Mouse (Mus musculus) neural tube, embryonic 15.5 days (tissue): ENCODE measurements around the gene Gclm. TPM values are rescaled to one million over a fixed set of nuclear protein-coding genes. Genes with fewer than 3 reads are reported as not detected.
"Not testable (repeated sequence)": the region's sequence is repeated elsewhere in the genome, so short reads cannot be mapped to it uniquely, and the experiment has no call there.

Experiments
- ATAC-seq: fragments of 200-750 bp; cut with Nextera tagmentation; 2 replicates; pipeline ENCODE4 v1.8.0; 2017; ENCODE audit warnings: mild to moderate bottlenecking, moderate TSS enrichment, moderate library complexity; ENCODE audit not compliant: low FRiP score
- H3K27ac ChIP-seq: fragments of 300-500 bp; sonication (generic); replicated peaks from 2 replicates; pipeline ENCODE4 v1.5.1; 2015; ENCODE audit warnings: mild to moderate bottlenecking, inconsistent platforms
- H3K27me3 ChIP-seq: fragments of 300-500 bp; sonication (generic); replicated peaks from 2 replicates; pipeline ENCODE4 v1.6.1; 2015; ENCODE audit warnings: inconsistent platforms
- H3K36me3 ChIP-seq: fragments of 300-500 bp; sonication (generic); 2 replicates; pipeline ENCODE4 v1.6.1; 2015; ENCODE audit warnings: inconsistent platforms
- H3K4me1 ChIP-seq: fragments of 300-500 bp; sonication (generic); 2 replicates; pipeline ENCODE4 v1.6.1; 2015; ENCODE audit warnings: inconsistent platforms
- H3K4me2 ChIP-seq: fragments of 300-500 bp; sonication (generic); 2 replicates; pipeline ENCODE4 v1.6.1; 2015; ENCODE audit warnings: inconsistent platforms, mild to moderate bottlenecking, moderate library complexity
- H3K4me3 ChIP-seq: fragments of 300-500 bp; sonication (generic); replicated peaks from 2 replicates; pipeline ENCODE4 v1.5.1; 2015; ENCODE audit warnings: mild to moderate bottlenecking, inconsistent platforms
- H3K9ac ChIP-seq: fragments of 300-500 bp; sonication (generic); replicated peaks from 2 replicates; pipeline ENCODE4 v1.6.1; 2015; ENCODE audit warnings: mild to moderate bottlenecking, inconsistent platforms
- H3K9me3 ChIP-seq: fragments of 300-500 bp; sonication (generic); replicated peaks from 2 replicates; pipeline ENCODE4 v1.6.1; 2016; ENCODE audit warnings: inconsistent platforms
- WGBS: fragments of 180-500 bp; shearing (Covaris S2); methylation state at CpG from one replicate; pipeline ENCODE4 v1.1.7; 2015; ENCODE audit warnings: mixed read lengths; 5-methylcytosine and 5-hydroxymethylcytosine counted together
- polyA plus RNA-seq: library from polyadenylated mRNA; unstranded; fragments of >200 nt; fragmentation: Nextera tagmentation; extraction: Ambion mirVana; gene quantifications from 2 replicates; pipeline ENCODE4 v1.2.1, GENCODE M21; 2015

The Gclm gene
- polyA plus RNA-seq, 1 experiment from 2014 or later = 50.0 TPM

DNA sequence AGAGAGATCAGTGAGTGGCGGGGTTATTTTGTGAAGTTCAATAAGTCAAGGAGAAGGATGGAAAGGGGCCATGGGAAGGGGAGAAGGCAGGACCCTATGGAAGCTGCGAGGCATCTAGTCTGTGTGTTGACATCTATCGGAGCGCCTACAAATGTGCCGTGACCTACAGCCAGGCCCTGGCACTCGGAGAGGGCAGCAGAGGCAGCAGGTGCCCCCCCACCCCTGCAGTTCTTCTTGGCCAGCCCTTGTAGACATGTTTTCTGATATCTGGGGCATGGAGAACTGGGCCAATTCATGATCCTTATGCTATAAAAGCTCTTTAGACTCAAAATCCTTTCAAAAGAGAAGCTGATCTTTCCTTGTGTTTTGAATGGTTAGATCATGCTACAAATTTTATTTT lies 37.6 kb upstream of the Gclm start:
- 85% methylated on average over 6 of the region's 6 CpGs for WGBS
- Histone ChIP-seq H3K36me3 (no peaks in the 10 kb centered on the region), H3K9me3 (no peaks in the 10 kb centered on the region), H3K4me1 (no peaks in the 10 kb centered on the region), H3K4me3 (no peak overlapping the region), H3K4me2 (no peak overlapping the region), H3K27me3 (no peaks in the 10 kb centered on the region), H3K9ac (no peak overlapping the region), H3K27ac (no peak overlapping the region)
- no peak for ATAC-seq

DNA sequence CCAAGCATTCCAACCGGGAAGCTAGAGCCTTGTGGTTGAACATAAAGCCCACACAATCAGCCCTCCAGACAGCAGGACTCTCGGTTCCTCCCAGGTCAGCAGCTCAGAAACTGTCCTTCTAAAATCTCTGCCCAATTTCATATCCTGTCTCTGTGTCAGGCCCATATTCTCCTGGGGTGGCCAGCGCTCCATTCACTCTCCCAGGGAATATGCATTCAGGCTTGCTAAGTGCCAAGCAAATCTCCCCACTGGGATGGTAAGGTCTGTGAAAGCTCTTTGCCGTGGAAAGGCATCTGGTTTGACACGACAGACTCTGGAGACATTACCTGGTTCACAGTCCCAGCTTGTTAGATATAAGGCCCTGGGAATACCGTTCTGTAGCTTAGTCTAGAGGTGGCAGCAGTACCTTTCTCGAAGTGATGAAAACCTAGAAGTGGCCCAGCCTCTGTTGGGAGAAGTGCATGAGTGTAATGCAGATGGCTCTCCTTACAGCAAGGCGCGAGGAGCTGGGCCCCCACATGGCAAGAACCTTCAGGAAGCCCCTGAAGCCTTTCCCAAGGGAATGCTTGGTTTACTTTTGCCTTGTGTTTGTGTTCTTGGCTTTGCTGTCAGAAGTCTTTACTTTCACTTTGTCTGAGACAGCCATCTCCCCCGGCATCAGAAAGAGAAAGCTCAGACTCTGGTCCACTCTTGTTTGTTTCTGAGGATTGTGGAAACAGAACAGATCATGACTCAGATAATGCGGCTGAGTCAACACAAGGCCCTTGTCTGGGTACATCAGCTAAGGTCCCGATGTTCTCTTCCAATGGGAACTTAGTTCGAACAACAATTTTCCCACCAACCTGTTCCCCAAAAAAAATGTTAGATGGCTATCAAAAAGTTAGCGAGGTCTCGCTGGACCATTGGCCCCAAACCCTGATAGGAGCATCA lies 36.8 kb upstream of the Gclm start:
- no peaks in the 10 kb centered on the region for H3K27me3 ChIP-seq
- H3K4me3 ChIP-seq = no peak overlapping the region
- no peaks in the 10 kb centered on the region for H3K9me3 ChIP-seq
- H3K4me2 ChIP-seq = no peak overlapping the region
- H3K27ac ChIP-seq = no peak overlapping the region
- ATAC-seq = no peak
- H3K36me3 ChIP-seq = no peaks in the 10 kb centered on the region
- 89% methylated on average over 15 of the region's 15 CpGs for WGBS
- H3K9ac ChIP-seq = no peak overlapping the region
- no peaks in the 10 kb centered on the region; the same call in 1 of the 2 replicates for H3K4me1 ChIP-seq

DNA sequence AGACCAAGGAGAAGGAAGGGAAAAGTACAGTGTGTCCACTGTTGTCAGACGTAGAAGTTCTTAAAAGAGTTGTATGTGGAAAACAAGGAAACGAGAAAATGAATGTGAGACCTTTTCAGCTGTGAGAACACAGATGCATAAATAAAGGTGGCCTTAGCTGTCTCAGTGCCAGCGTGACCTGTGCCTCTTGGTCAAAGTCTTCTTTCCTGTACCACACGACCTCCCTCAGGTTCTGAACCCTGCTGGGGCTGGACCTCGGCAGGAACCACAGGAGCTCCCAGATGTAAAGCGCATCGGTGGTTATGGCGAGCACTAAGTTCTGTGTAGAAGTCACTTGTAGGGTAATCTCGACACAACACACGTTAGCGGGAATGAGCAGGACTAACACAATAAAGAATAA lies 35.8 kb upstream of the Gclm start:
- H3K27me3 ChIP-seq = no peaks in the 10 kb centered on the region
- H3K36me3 ChIP-seq = no peaks in the 10 kb centered on the region
- no peak overlapping the region for H3K9ac ChIP-seq
- no peak overlapping the region for H3K27ac ChIP-seq
- no peak for ATAC-seq
- H3K4me1 ChIP-seq = no peaks in the 10 kb centered on the region; the same call in 1 of the 2 replicates
- H3K4me2 ChIP-seq = no peak overlapping the region
- no peak overlapping the region for H3K4me3 ChIP-seq
- H3K9me3 ChIP-seq = no peaks in the 10 kb centered on the region
- 90% methylated on average over 11 of the region's 11 CpGs for WGBS

DNA sequence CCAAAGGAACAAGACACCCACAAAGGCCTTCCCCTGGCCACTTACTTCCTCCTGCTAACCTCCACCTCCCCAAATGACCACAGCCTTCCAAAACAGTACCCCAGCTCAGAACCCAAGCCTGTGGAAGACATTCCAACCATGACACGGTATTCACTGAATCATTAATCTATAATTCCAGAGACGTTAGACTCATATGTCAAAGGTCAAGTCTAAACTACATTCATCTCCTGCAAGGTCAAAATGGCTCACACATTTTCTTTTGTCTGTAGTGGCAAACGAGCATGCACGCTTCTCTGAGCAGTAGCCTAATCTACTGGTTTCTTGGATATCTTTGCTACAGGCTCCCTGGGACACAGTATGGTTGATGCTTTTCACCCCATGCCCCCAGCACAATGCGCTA lies 34.9 kb upstream of the Gclm start:
- H3K9me3 ChIP-seq = no peaks in the 10 kb centered on the region
- no peak overlapping the region for H3K9ac ChIP-seq
- ATAC-seq = no peak
- H3K36me3 ChIP-seq = no peaks in the 10 kb centered on the region
- H3K4me2 ChIP-seq = no peak overlapping the region
- no peaks in the 10 kb centered on the region; the same call in 1 of the 2 replicates for H3K4me1 ChIP-seq
- no peak overlapping the region for H3K27ac ChIP-seq
- H3K4me3 ChIP-seq = no peak overlapping the region
- H3K27me3 ChIP-seq = no peaks in the 10 kb centered on the region
- WGBS = 47% methylated on average over 5 of the region's 5 CpGs

DNA sequence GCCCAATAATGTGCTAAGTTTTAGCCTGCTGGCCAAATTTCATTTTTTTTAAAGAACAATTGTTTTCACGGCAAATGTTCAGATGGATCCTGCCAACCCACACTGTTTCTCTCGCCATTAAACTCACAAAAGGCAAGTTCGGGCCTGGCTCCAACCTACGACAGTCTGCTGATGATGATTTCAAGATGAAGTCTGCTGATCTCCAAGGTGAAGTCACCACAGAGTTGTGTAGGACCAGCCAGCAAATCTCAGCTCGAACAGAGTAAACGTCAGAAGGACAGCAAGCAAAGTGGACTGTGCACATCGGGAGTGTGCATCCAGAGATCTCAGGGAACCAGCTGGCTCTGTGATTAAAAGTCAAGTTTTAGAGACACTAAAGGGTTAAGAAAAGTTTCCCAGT lies 34.5 kb upstream of the Gclm start:
- Histone ChIP-seq H3K27me3 (no peaks in the 10 kb centered on the region), H3K9me3 (no peaks in the 10 kb centered on the region), H3K9ac (no peak overlapping the region), H3K27ac (no peak overlapping the region), H3K4me1 (no peaks in the 10 kb centered on the region; the same call in 1 of the 2 replicates), H3K4me2 (no peak overlapping the region), H3K36me3 (no peaks in the 10 kb centered on the region), H3K4me3 (no peak overlapping the region)
- 79% methylated on average over 7 of the region's 7 CpGs for WGBS
- no peak for ATAC-seq

DNA sequence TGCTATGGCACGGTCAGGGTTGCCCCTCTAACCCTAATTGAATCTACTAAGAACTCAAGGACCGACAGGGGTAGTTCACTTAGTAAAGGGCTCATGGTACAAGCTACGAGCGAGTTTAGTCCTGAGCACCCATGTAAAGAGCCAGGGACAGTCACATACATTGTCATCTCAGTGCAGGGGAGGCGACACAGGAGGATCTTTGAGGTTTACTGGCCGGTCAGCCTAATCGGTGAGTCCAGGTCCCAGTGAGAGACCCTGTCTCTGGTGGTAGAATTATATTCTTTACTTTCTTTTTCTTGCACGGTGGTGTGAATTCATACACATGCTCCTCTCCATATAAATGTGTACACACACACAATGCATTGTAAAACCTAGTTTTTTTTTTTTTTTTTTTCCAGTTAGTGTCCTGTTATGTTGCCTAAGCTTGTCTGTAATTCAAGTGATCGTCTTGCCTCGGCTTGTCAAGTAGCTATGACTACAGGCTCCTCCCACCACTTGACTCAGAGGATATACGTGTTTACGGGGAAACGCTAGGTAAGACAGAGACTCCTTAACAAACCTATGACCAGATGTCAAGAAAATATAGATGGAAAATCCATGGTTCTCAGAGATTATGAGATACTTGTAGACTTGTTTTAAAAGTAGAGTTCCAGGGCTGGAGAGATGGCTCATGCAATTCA lies 33.8 kb upstream of the Gclm start:
- WGBS = 81% methylated on average over 13 of the region's 13 CpGs
- Histone ChIP-seq H3K4me2 (no peak overlapping the region), H3K36me3 (no peaks in the 10 kb centered on the region), H3K9me3 (no peaks in the 10 kb centered on the region), H3K9ac (no peak overlapping the region), H3K27ac (no peak overlapping the region), H3K4me1 (no peaks in the 10 kb centered on the region; the same call in 1 of the 2 replicates), H3K4me3 (no peak overlapping the region), H3K27me3 (no peaks in the 10 kb centered on the region)
- no peak for ATAC-seq

DNA sequence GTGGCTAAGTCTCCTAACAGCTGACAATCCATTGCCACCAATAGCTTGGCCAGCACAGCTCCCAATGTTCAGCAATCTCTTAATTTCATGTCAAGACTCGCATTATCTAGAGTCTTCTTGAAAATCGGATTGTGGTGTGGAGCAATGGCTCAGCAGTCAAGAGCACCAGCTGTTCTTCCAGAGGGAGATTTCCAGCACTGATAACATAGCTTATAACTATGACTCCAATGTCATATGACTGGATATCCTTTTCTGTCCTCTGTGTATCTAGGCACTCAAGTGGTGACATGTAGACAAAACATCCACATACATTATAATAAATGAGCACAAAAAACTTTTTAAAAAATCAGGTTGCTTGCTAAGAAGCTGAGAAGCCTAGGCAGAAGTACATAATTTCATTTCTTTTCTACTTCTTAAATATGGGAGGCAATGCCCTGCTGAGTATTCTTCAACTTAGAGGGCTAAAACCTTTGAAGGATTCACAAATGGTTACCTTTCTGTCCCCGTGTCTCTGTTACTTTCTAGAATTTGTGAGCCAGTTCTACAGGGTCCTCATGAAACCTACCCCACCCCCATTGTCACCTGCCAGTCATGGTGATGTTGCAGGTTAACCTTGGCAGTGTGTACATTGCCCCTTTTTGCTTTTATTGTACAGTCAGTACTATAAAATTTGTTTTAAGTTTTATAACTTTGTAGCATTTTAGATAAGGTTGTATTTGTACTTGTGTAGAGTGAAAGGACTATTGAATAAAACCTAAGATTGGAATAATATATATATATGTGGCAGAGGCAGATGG lies 23.9 kb upstream of the Gclm start:
- Histone ChIP-seq H3K4me3 (no peak overlapping the region), H3K9ac (no peak overlapping the region), H3K9me3 (no peaks in the 10 kb centered on the region), H3K4me1 (no peaks in the 10 kb centered on the region), H3K36me3 (no peaks in the 10 kb centered on the region), H3K27me3 (no peaks in the 10 kb centered on the region), H3K27ac (no peak overlapping the region), H3K4me2 (no peak overlapping the region)
- 92% methylated on average over 3 of the region's 3 CpGs for WGBS
- no peak for ATAC-seq

DNA sequence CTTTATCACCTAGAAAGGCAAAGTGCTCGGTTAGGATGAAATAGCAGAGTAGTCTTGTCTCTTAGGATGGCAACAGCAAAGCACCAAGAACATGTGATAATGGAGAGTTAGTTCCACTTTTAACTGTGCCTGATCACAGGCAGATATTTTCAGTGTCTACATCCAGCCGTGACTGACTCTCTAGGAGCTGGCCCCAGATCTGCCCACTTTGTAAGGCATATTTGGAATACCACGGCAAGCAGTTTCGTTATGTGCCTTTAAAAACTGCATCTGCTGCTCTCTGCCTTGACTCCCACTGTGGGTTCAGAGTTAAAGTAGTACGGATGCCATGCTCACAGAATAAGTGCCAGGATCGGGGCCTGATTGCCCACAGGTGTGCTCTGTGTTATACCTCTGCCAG lies 18.4 kb upstream of the Gclm start:
- ATAC-seq, H3K4me1 ChIP-seq: not testable (repeated sequence)

DNA sequence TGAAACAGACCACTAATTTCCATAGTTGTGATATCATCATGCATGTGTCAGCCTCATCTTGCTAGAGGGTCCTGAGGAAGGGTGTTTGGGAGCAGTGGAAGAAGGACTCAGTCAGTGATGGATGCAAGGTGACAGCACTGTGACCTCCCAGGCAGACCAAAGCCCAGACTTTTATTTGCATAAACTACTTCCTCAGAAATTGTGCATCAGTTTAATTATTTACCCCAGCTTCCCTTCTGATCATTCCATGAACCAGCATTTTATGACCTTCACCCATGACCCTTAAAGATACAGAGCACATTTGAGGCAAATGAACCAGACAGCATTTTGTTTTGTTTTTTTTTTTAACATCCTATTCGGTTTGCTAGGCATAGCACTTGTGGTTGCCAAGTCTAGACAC lies 9.6 kb upstream of the Gclm start:
- Histone ChIP-seq H3K4me1 (no peaks in the 10 kb centered on the region), H3K27ac (no peak overlapping the region), H3K9me3 (no peaks in the 10 kb centered on the region), H3K36me3 (no peaks in the 10 kb centered on the region), H3K9ac (no peak overlapping the region), H3K4me3 (no peak overlapping the region), H3K27me3 (no peaks in the 10 kb centered on the region), H3K4me2 (no peak overlapping the region)
- no peak for ATAC-seq
- WGBS = 46% methylated on average over 1 of the region's 1 CpGs

More for the DNA sequence above, 18.4 kb upstream of the Gclm start:
- WGBS = 77% methylated on average over 6 of the region's 6 CpGs
- H3K4me2 ChIP-seq, H3K27me3 ChIP-seq, H3K4me3 ChIP-seq, H3K36me3 ChIP-seq, H3K27ac ChIP-seq, H3K9ac ChIP-seq, H3K9me3 ChIP-seq: not testable (repeated sequence)

DNA sequence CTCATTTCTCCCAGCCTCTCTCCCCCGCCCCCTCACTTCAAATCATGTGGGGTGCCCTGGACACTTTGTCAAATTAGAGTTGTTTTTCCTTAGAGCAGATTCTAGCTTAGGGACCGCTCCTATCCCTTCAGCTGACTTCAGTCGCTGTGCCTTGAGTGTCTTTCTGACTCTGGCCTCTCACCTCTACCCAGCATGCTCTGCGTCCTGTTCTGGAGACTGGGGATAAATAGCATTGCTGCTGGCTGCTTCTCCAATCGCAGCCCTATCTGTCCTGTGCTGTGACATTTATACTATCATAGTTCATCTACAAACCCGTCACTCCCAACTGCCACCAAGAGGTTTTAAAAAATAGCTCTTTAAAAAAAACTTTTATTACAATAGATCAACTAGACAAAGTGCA lies 2.5 kb upstream of the Gclm start:
- no peak for ATAC-seq
- Histone ChIP-seq H3K36me3 (no peaks in the 10 kb centered on the region), H3K4me3 (no peak overlapping the region), H3K4me1 (peaks cover 21% of the 10 kb centered on the region), H3K27ac (no peak overlapping the region), H3K9me3 (no peaks in the 10 kb centered on the region), H3K4me2 (no peak overlapping the region), H3K27me3 (no peaks in the 10 kb centered on the region), H3K9ac (no peak overlapping the region)
- WGBS = 59% methylated on average over 6 of the region's 6 CpGs

DNA sequence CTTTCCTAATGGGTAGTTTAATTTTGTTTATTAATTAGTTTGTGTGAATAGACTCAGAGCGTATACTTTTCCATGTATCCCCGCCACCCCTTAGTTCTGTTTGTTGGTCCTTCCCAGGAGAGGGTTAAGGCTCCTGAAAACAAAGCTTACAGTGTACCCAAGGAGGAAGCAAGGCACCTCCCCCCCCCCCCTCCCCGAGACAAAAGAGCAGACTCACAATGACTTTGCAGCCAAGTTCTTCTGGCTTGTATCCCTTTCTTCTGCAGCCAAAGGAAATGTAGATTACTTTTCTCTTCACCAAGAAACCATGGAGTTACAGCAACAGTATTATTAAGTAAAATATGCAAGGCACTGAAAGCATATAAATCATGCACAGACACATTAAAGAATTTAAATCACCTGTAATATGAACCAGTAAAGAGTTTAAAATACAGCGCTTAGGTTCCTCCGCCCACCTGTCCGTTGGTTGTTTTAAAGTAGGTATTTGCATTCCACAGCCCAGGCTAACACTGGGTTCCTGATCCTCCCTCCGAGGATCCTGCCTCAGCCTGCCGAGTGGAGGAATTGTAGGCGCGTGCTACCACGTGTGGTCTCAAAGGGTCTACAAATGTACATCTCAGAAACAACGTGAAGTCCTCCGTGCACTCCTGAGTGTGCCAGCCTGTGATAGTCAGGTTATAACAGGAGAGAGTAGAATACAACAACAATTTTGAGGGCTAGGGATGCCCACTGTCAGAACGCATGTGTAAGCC lies 1.8 kb upstream of the Gclm start:
- H3K4me3 ChIP-seq = no peak overlapping the region
- no peaks in the 10 kb centered on the region for H3K27me3 ChIP-seq
- no peaks in the 10 kb centered on the region for H3K36me3 ChIP-seq
- H3K4me2 ChIP-seq = no peak overlapping the region
- no peak for ATAC-seq
- no peak overlapping the region for H3K9ac ChIP-seq
- 56% methylated on average over 14 of the region's 14 CpGs for WGBS
- H3K4me1 ChIP-seq = peaks cover 22% of the 10 kb centered on the region
- no peaks in the 10 kb centered on the region for H3K9me3 ChIP-seq
- H3K27ac ChIP-seq = no peak overlapping the region
